Mouse (Mus musculus) lung, embryonic 16.5 days (tissue): Measurements from ENCODE around the gene Ptrh2. TPM values are rescaled to one million over a fixed set of nuclear protein-coding genes. Genes with fewer than 3 reads are reported as not detected.

Source experiments
- ATAC-seq: fragments of 200-750 bp; cut with Nextera tagmentation; 2 replicates; pipeline ENCODE4 v1.8.0; 2017; ENCODE audit warnings: low read depth, mild to moderate bottlenecking, moderate library complexity
- H3K27ac ChIP-seq: fragments of 300-500 bp; sonication (generic); 2 replicates; pipeline ENCODE4 v1.5.1; 2014; ENCODE audit warnings: mild to moderate bottlenecking, control low read depth, low read length
- H3K27me3 ChIP-seq: fragments of 300-500 bp; sonication (generic); 2 replicates; pipeline ENCODE4 v1.6.1; 2014; ENCODE audit warnings: low read depth, low read length, mixed read lengths; ENCODE audit not compliant: control insufficient read depth, insufficient read depth
- H3K36me3 ChIP-seq: fragments of 300-500 bp; sonication (generic); 2 replicates; pipeline ENCODE4 v1.6.1; 2014; ENCODE audit warnings: low read length; ENCODE audit not compliant: control insufficient read depth, insufficient read depth
- H3K4me1 ChIP-seq: fragments of 300-500 bp; sonication (generic); replicated peaks from 2 replicates; pipeline ENCODE4 v1.6.1; 2014; ENCODE audit warnings: low read length, mixed read lengths; ENCODE audit not compliant: control insufficient read depth, insufficient read depth
- H3K4me2 ChIP-seq: fragments of 300-500 bp; sonication (generic); 2 replicates; pipeline ENCODE4 v1.6.1; 2014; ENCODE audit warnings: low read depth, low read length, control low read depth
- H3K4me3 ChIP-seq: fragments of 300-500 bp; sonication (generic); 2 replicates; pipeline ENCODE4 v1.5.1; 2014; ENCODE audit warnings: mild to moderate bottlenecking, low read length, control low read depth
- H3K9ac ChIP-seq: fragments of 300-500 bp; sonication (generic); 2 replicates; pipeline ENCODE4 v1.6.1; 2014; ENCODE audit warnings: low read length, control low read depth
- H3K9me3 ChIP-seq: fragments of 300-500 bp; sonication (generic); 2 replicates; pipeline ENCODE4 v1.6.1; 2016; ENCODE audit warnings: low read length; ENCODE audit not compliant: control insufficient read depth
- WGBS: fragments of 180-500 bp; shearing (Covaris S2); extraction: QIAGEN DNeasy Blood & Tissue Kit; methylation state at CpG from one replicate; pipeline ENCODE4 v1.1.7; 2014; 5-methylcytosine and 5-hydroxymethylcytosine counted together
- polyA plus RNA-seq: library from polyadenylated mRNA; unstranded; fragments of >200 nt; fragmentation: Nextera tagmentation; extraction: Ambion mirVana; gene quantifications from 2 replicates; pipeline ENCODE4 v1.2.1, GENCODE M21; 2015

The Ptrh2 gene
- polyA plus RNA-seq, 1 experiment from 2014 or later: 28.5 TPM

- Histone ChIP-seq H3K27ac (no peak overlapping the region), H3K36me3 (peaks cover 44% of the 10 kb centered on the region), H3K27me3 (no peaks in the 10 kb centered on the region), H3K4me1 (no peaks in the 10 kb centered on the region), H3K4me2 (no peak overlapping the region), H3K9ac (no peak overlapping the region), H3K4me3 (no peak overlapping the region), H3K9me3 (no peaks in the 10 kb centered on the region)
- ATAC-seq: no peak
Measured at GRCm38 (mm10) chr11:86714606-86715005, 30.8 kb downstream of the Ptrh2 start.

- H3K9me3 ChIP-seq: no peaks in the 10 kb centered on the region
- H3K4me2 ChIP-seq: no peak overlapping the region
- peaks cover 33% of the 10 kb centered on the region for H3K36me3 ChIP-seq
- H3K4me3 ChIP-seq: no peak overlapping the region
- ATAC-seq: no peak
- H3K9ac ChIP-seq: no peak overlapping the region
- H3K4me1 ChIP-seq: no peaks in the 10 kb centered on the region
- H3K27me3 ChIP-seq: no peaks in the 10 kb centered on the region
- WGBS: 80% methylated on average over 6 of the region's 6 CpGs
- H3K27ac ChIP-seq: no peak overlapping the region
Measured at GRCm38 (mm10) chr11:86717306-86718065, 33.7 kb downstream of the Ptrh2 start.

- Histone ChIP-seq H3K4me3 (no peak overlapping the region), H3K27me3 (no peaks in the 10 kb centered on the region), H3K36me3 (peaks cover 34% of the 10 kb centered on the region), H3K4me2 (no peak overlapping the region), H3K4me1 (no peaks in the 10 kb centered on the region), H3K9me3 (no peaks in the 10 kb centered on the region), H3K9ac (no peak overlapping the region), H3K27ac (no peak overlapping the region)
- WGBS: 76% methylated on average over 3 of the region's 3 CpGs
- no peak for ATAC-seq
Measured at GRCm38 (mm10) chr11:86718369-86718768, 34.6 kb downstream of the Ptrh2 start.

GRCm38 (mm10) chr11:86719390-86719789, 35.6 kb downstream of the Ptrh2 start:
- Histone ChIP-seq H3K4me1 (no peaks in the 10 kb centered on the region), H3K9ac (no peak overlapping the region), H3K36me3 (peaks cover 34% of the 10 kb centered on the region), H3K4me2 (no peak overlapping the region), H3K27ac (no peak overlapping the region), H3K27me3 (no peaks in the 10 kb centered on the region), H3K9me3 (no peaks in the 10 kb centered on the region), H3K4me3 (no peak overlapping the region)
- ATAC-seq: no peak
- WGBS: 92% methylated on average over 8 of the region's 8 CpGs

- Histone ChIP-seq H3K9ac (no peak overlapping the region), H3K27ac (no peak overlapping the region), H3K4me1 (no peaks in the 10 kb centered on the region), H3K36me3 (peaks cover 30% of the 10 kb centered on the region), H3K27me3 (no peaks in the 10 kb centered on the region), H3K4me2 (no peak overlapping the region), H3K9me3 (no peaks in the 10 kb centered on the region), H3K4me3 (no peak overlapping the region)
- ATAC-seq: no peak
- 90% methylated on average over 3 of the region's 3 CpGs for WGBS
Measured at GRCm38 (mm10) chr11:86724004-86724403, 40.2 kb downstream of the Ptrh2 start.

- 56% methylated on average over 7 of the region's 7 CpGs for WGBS
- no peaks in the 10 kb centered on the region for H3K4me1 ChIP-seq
- H3K36me3 ChIP-seq: peaks cover 25% of the 10 kb centered on the region
- no peak for ATAC-seq
- H3K27me3 ChIP-seq: no peaks in the 10 kb centered on the region
- no peak overlapping the region for H3K4me3 ChIP-seq
- no peak overlapping the region for H3K9ac ChIP-seq
- no peaks in the 10 kb centered on the region for H3K9me3 ChIP-seq
- H3K4me2 ChIP-seq: no peak overlapping the region
- no peak overlapping the region for H3K27ac ChIP-seq
Measured at GRCm38 (mm10) chr11:86724982-86725381, 41.2 kb downstream of the Ptrh2 start.

GRCm38 (mm10) chr11:86725607-86726006, 41.8 kb downstream of the Ptrh2 start:
- no peak for ATAC-seq
- H3K4me2 ChIP-seq: no peak overlapping the region
- H3K27me3 ChIP-seq: no peaks in the 10 kb centered on the region
- H3K36me3 ChIP-seq: peaks cover 23% of the 10 kb centered on the region
- no peak overlapping the region for H3K4me3 ChIP-seq
- no peak overlapping the region for H3K9ac ChIP-seq
- no peaks in the 10 kb centered on the region for H3K9me3 ChIP-seq
- H3K4me1 ChIP-seq: no peaks in the 10 kb centered on the region
- H3K27ac ChIP-seq: no peak overlapping the region

GRCm38 (mm10) chr11:86731443-86731842, 47.7 kb downstream of the Ptrh2 start:
- H3K27ac ChIP-seq: no peak overlapping the region
- no peak for ATAC-seq
- H3K4me1 ChIP-seq: no peaks in the 10 kb centered on the region
- 90% methylated on average over 2 of the region's 2 CpGs for WGBS
- H3K4me2 ChIP-seq: no peak overlapping the region
- no peaks in the 10 kb centered on the region for H3K27me3 ChIP-seq
- H3K9ac ChIP-seq: no peak overlapping the region
- H3K9me3 ChIP-seq: no peaks in the 10 kb centered on the region
- no peak overlapping the region for H3K4me3 ChIP-seq
- H3K36me3 ChIP-seq: peaks cover 17% of the 10 kb centered on the region

- H3K9me3 ChIP-seq: no peaks in the 10 kb centered on the region
- H3K4me1 ChIP-seq: no peaks in the 10 kb centered on the region
- WGBS: 82% methylated on average over 10 of the region's 10 CpGs
- ATAC-seq: no peak
- peaks cover 8% of the 10 kb centered on the region; the same call in 1 of the 2 replicates for H3K36me3 ChIP-seq
- no peaks in the 10 kb centered on the region for H3K27me3 ChIP-seq
- H3K4me2 ChIP-seq: no peak overlapping the region
- no peak overlapping the region for H3K4me3 ChIP-seq
- H3K27ac ChIP-seq: no peak overlapping the region
- H3K9ac ChIP-seq: no peak overlapping the region
Measured at GRCm38 (mm10) chr11:86734241-86734939, 50.6 kb downstream of the Ptrh2 start.
